Mouse (Mus musculus): ENCODE data around the gene Kifc5b. TPM values are rescaled to one million over a fixed set of nuclear protein-coding genes. Genes with fewer than 3 reads are reported as not detected.

Kifc5b gene
- total RNA-seq (2021) = 1 to 10 TPM; 2.9 to 3.3 TPM
- long read RNA-seq, experiment 1, partial matches to known transcripts = 0 of 1 reads
- long read RNA-seq, experiment 1, other reads (novel, unspliced or antisense) = 1 of 1 reads
- long read RNA-seq, experiment 2, partial matches to known transcripts = 1 of 6 reads
- long read RNA-seq, experiment 2, other reads (novel, unspliced or antisense) = 5 of 6 reads

DNA sequence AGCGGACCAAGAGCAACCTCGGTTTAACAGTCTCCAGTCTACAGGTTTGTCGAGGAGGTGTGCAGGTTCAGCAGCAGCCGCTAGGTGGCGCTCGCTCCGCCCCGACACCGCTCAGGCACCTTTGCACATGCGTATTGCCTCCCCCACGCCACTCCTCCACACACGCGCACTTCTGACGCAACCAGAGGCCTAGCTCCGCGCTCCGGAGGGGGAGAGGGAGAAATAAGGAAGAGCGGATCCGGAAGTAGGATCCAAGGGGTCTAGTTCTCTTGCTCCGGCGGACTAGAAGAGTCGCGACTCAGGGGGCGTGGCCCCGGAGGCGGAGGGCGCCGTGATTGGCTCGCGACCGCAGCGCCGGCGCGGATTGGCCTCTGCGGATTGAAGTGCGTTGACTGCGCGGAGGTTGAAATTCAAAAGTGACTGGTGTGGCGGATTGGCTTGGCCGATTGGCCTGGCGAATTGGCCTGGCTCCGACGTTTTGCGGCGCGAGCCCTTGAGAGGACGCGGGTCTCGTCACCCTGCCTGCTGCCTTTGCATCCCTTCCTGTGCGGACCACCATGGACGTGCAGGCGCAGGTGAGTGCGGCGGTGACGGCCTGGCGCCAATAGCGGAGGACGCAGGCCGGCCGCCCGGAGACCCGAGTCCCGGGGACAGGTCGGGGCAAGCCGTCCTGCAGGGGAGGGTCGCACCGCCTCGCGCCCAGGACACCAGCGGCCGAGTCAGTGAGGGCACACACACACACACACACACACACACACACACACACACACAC, at the start of gene Kifc5b:
TSS of gene Kifc5b (plus strand) at position 381 of the 772 bp plus-strand sequence.
- intact Hi-C loops (cut with DNase I) = no loop called here
- DNase-seq (ENCODE audit: low spot score in 2 of 2) = peak; percentile 100

GRCm38 (mm10) chr17:26868756-26869155, 48.1 kb upstream of the Kifc5b start:
- DNase-seq (ENCODE audit: low spot score in 2 of 2) = no peak
- intact Hi-C loops (cut with DNase I) = loop anchor here (5.0 kb wide), 1 partner anchor 41 kb away; no protein-coding TSS in a partner anchor

- intact Hi-C loops (cut with DNase I) = no loop called here
- no peak for DNase-seq (ENCODE audit: low spot score in 2 of 2)
These were observed 44.0 kb upstream of the Kifc5b start for GRCm38 (mm10) chr17:26872870-26873269.

- no peak for DNase-seq (ENCODE audit: low spot score in 2 of 2)
- intact Hi-C loops (cut with DNase I) = no loop called here
These were observed 43.4 kb upstream of the Kifc5b start for GRCm38 (mm10) chr17:26873502-26873901.

GRCm38 (mm10) chr17:26874542-26874941, 42.3 kb upstream of the Kifc5b start:
- intact Hi-C loops (cut with DNase I) = no loop called here
- no peak for DNase-seq (ENCODE audit: low spot score in 2 of 2)

GRCm38 (mm10) chr17:26877927-26878326, 39.0 kb upstream of the Kifc5b start:
- no peak for DNase-seq (ENCODE audit: low spot score in 2 of 2)
- intact Hi-C loops (cut with DNase I) = no loop called here

GRCm38 (mm10) chr17:26879235-26879634, 37.7 kb upstream of the Kifc5b start:
- intact Hi-C loops (cut with DNase I) = no loop called here
- no peak for DNase-seq (ENCODE audit: low spot score in 2 of 2)

DNA sequence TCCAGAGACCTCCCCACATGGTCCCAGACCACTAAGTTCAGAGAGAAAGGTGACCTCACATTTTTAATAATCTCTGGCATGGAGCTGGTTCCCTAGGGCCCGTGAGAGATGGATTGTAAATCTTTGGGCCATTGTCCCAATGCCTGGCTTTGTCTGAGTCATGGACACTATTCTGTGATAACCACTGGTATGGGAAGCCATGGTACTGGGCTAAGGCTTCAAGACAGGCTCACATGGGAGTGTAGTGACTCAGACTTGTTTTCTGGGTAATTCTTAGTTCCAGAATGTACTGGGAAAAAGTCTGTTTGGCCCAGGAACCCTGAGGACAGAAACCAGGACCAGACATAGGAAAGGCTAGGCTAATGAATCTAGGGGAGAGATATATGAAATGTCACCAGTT, 34.2 kb upstream of the Kifc5b start:
- DNase-seq (ENCODE audit: low spot score in 2 of 2) = no peak
- intact Hi-C loops (cut with DNase I) = no loop called here

DNA sequence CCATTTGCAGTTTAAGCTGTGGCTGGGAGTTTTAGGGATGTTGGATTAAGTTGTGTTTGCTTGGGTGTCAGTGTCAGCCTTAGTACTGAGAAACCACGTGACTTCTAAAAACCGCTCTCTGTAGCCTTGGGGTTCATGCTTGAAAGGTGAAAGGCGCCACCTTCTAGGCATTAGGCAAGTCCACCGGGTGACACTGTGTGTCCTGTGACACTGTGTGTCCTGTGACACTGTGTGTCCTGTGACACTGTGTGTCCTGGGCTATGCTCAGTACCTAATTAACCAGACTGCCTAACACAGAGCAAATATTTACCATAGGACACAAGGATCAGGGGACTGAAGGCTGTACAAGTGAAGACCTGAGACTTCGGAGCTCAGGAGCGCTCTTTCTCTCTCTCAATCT, 33.3 kb upstream of the Kifc5b start:
- intact Hi-C loops (cut with DNase I) = no loop called here
- DNase-seq (ENCODE audit: low spot score in 2 of 2) = no peak

DNA sequence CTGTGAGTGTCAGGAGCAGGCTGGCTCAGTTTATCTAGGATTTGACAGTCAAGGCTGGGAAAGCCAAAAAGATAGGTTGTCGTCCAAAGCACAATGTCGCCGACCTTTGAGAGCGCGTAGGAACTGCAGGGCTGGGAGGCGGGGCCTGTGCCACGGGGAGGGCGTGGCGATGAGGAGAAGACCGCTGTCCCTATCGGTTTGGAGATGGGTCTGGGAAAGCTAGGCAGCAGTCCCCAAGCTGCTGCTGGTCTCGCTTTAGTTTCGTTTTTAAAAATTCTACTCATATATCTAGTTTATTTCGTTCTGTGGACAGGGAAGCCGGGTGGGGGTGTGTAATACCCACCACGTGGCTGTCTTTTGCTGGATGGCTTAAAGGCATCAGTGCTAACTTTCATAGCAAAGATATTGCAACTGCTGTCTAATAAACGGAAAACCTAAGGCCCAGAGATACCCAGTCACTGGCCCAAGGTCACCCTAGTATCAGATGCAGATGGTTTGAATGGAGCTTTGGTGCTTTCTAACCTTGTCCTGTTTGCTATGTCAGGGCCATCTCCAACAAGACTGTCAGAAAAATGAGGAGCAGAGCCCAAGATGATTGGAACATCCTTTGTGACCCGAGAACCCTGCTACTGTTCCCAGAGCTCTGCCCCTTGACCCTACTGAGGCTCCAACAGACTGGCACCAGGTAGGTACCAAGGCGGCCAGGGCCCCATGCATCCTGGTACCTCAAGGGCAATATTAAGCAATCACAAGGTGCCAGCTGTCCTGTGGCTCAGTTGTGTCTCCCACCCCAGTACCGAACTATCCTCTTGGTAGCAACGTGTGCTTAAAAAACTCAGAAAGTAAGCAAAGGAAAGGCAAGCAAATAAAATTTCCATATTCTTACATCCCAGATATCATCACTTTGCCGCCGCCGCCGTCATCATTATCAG, 31.6 kb upstream of the Kifc5b start:
- peak; percentile 62 to 68 for DNase-seq (ENCODE audit: low spot score in 2 of 2)
- intact Hi-C loops (cut with DNase I) = loop anchor here (5.0 kb wide), 2 partner anchors 223 to 418 kb away; partner anchors contain the start of gene Atp6v0e

DNA sequence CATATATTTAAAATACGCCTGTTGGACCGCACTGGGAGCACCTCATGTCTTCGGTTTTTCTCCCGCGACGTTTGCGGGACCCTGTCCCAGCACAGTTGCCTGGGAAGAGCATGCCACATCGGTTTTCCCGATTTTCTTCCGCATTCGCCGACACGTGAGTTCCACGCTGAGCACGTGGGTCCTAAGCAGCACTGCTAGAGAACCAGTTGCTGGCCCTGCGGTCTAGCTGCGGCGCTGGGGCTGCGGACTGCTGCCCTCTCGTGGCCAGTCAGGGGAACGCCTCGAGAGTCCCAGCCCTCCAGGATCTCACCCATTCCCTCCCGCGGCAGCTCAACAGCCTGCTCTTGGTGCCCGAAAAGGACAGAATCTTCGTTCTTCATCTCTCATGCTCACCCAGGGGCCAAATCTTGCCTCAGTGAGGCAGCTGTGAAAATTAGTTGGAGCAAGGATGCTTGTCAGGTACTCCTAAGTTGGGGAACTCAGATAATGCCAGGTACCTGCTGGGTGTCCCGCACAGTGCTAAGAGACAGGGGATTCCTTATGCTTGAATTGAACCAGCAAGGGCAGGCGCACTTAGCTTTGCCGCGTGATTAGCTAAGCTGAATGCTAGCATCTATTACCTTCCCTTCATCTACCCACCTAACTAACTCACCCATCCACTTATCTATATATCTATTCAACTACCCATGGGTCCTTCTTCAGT, 30.7 kb upstream of the Kifc5b start:
- peak; percentile 88 to 89 for DNase-seq (ENCODE audit: low spot score in 2 of 2)
- intact Hi-C loops (cut with DNase I) = loop anchor here (2.0 to 5.0 kb wide), 3 partner anchors 91 to 419 kb away; partner anchors contain the start of gene Atp6v0e

DNA sequence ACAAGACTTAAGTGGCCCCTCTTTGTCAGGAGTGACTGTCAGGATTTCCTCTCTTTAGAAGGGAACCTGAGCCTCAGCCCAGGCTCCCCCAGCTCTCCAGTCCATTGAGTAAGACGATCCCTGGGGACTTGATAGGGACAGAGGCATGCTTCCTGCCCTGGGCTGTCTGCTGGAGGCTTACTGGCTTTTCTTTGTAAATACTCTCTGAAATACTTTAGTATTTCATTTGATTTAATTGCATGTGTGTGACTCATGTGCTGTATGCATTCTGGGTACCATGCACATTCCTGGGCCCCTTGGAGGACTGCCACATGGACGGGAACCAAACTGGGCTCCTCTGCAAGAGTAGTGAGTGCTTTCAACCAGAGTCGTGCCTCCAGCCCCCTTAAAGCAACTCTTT, 29.0 kb upstream of the Kifc5b start:
- intact Hi-C loops (cut with DNase I) = loop anchor here (2.0 to 5.0 kb wide), 3 partner anchors 93 to 421 kb away; partner anchors contain the start of gene Atp6v0e
- DNase-seq (ENCODE audit: low spot score in 2 of 2) = no peak

DNA sequence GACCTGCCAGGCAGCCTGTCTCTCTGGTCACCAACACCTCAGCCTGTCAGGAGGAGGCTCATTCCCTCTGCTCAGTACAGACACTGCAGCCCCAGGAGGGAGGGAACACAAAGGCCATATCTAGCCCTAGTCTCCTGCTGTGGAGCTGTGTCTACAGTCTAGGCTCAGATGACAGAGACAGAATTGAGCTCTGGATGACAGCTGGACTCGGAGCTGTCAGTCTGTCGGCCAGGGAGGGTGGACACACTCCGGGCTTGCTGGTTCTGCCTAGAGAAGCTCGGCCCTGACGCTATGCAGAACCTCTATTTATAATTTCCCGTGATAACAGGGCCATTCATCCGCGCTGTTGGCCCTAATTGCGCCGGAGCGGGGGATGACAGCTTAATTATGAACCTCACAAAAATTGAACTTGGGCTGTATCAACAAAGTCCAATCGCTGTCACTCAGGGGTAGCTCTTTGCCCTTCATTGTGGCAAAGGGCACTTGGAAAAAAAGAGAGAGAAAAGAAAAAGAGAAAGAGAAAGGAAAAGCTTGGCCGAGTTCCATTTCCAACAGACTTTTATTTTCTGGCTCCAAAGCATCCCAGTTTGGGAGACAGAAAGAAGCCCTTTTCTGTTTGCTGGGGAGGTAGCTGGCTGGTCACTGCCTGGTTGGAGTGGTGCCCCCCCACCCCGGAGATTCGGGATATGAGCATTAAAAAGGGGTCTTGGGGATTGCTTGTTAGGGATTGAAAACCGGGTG, 24.1 kb upstream of the Kifc5b start:
- intact Hi-C loops (cut with DNase I) = no loop called here
- DNase-seq (ENCODE audit: low spot score in 2 of 2) = no peak

- intact Hi-C loops (cut with DNase I) = no loop called here
- DNase-seq (ENCODE audit: low spot score in 2 of 2) = no peak
These were observed 23.4 kb upstream of the Kifc5b start for GRCm38 (mm10) chr17:26893492-26893891.

DNA sequence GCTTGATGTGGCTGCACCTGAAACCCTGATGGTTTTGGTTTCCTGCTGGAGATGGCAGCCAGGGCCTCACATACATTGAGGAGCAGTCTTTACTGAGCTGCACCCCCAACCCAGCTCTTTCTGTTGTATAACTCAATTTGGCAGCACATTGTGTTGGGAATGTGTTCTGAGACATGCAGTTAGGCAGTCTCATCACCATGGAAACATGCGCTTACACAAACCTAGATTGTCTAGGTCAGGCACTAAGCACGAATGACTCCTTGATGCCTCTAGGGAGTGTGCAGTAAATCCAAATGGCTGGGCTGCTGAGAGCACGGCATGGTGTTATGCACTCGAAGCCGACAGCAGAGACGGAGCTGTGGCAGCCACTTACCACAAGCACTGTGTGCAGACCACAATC, 22.5 kb upstream of the Kifc5b start:
- peak; percentile 52 to 86 for DNase-seq (ENCODE audit: low spot score in 2 of 2)
- intact Hi-C loops (cut with DNase I) = no loop called here

DNA sequence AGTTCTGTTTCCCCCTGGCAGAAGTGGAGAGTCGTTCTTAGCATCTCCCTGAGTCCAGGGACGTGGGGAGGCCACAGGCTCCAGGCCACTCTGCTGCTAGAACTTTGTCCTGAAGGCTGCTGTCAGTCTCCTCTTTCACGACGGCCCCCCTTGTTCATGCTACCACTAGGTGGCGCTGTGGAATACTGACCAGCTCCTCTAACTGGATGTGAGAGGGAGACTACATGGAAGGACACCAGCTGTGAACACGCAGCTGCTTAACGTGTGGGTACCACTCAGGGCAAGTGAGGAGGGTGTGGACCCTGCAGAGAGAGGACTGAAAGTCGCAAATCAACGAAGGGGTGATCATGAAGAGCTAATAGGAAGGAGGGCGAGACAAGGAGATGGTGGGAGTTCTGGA, 21.3 kb upstream of the Kifc5b start:
- intact Hi-C loops (cut with DNase I) = no loop called here
- peak in 1 of 2 experiments; percentile 67 for DNase-seq (ENCODE audit: low spot score in 2 of 2)

- intact Hi-C loops (cut with DNase I) = no loop called here
These were observed 16.0 kb upstream of the Kifc5b start for GRCm38 (mm10) chr17:26900916-26901315.

DNA sequence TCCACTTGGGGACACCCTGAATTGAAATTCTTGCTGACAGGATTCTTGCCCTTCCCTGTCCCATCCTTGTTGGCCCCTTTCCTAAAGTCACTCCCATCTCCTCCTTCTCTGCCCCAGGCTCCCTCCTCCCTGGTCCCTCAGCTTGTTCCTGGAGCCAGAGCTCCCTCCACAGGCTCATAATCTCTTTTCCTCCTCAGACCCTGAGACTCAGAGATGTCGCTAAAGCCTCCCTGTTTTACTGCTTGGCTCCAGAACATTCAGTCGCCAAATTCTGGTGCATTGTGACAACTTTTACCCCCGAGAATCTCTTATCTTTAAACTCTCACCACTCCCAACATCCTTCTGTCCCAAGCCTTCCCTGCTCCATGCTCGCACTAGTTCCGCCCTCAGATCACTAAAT, 12.6 kb upstream of the Kifc5b start:
- intact Hi-C loops (cut with DNase I) = no loop called here
- no peak for DNase-seq (ENCODE audit: low spot score in 2 of 2)

More at GRCm38 (mm10) chr17:26900916-26901315, 16.0 kb upstream of the Kifc5b start:
- DNase-seq (ENCODE audit: low spot score in 2 of 2) = no peak

Measured in left cerebral cortex, postnatal 14 days (tissue).